Mouse (Mus musculus): ENCODE data around the gene Shc4. TPM values are rescaled to one million over a fixed set of nuclear protein-coding genes. Genes with fewer than 3 reads are reported as not detected.

Gene Shc4
- polyA plus RNA-seq, 1 experiment: 8.9 TPM

Other genes with a start within 250 kb of the Shc4 start
- 0.19 and 0.27 TPM in 2 replicates for gene Gm9913, start 219.1 kb downstream of the Shc4 start, polyA plus RNA-seq (2012; rRNA removed)
- 28.9 and 34.6 TPM in 2 replicates for gene Fbn1, start 216.2 kb downstream of the Shc4 start, polyA plus RNA-seq (2012; rRNA removed)
- gene Cep152, start 99.0 kb downstream of the Shc4 start, polyA plus RNA-seq (2012; rRNA removed): 1.2 TPM in 2 replicates
- gene Eid1, start 51.1 kb downstream of the Shc4 start, polyA plus RNA-seq (2012; rRNA removed): 26.7 and 42.2 TPM in 2 replicates
- gene Secisbp2l, start 58.7 kb upstream of the Shc4 start, polyA plus RNA-seq (2012; rRNA removed): 17.2 and 31.7 TPM in 2 replicates
- 29.7 and 30.2 TPM in 2 replicates for gene Galk2, start 135.0 kb upstream of the Shc4 start, polyA plus RNA-seq (2012; rRNA removed)
- 14.8 and 16.4 TPM in 2 replicates for gene Cops2, start 135.0 kb upstream of the Shc4 start, polyA plus RNA-seq (2012; rRNA removed)

Data from gonadal fat pad, adult 2 months (tissue).